Mouse (Mus musculus): ENCODE data around the gene Gm9837.

The Gm9837 gene

GRCm38 (mm10) chr11:53469968-53470695, at the start of gene Gm9837:
Gene Gm9837 (minus strand): TSS chr11:53470479.
- DNase-seq (ENCODE audit: extremely low spot score, low read depth, low spot score), result peak; percentile 73

DNA sequence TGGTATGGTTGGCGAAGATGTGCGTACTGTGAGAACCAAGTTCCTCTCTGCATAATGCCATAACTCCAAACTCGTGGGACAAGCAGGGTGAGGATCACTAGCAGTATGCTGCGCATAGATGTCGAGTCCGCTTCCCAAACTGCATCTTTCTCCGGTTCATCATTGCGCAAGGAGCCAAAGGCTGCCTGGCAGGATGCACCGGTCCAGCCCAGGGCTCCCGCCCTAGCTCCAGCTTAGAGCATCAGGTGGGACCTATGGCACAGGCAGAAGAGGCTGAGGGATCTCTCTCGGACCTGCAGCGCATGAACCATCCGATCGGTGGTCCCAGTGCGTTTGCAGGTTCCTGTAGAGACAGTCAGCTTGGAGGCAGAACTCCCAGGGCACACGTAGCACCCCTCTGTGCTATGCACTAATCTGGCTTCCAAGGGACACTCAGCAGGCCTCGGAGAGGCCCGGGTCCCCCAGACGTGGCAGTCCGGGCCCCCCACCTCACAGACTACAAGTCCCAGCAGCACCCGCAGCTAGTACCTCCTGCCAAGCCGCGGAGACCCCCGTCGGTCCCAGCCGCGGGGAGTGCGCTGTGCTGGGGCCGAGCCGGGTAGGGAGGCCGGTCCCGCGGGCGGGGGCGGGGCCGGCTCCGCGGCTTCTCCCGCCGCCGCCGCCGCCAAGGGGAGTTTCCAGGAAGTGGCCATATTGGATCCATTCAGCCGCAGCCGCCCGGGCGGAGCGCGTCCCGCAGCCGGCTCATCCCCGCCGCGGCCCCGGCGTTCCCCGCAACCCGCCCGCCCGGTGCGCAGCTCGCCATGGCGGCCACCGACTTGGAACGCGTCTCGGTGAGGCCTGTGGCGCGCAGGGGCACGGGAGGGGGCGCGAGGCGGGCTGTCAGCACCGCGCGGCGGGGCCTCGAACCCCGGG, 49.2 kb upstream of the Gm9837 start, which contains the start of gene Sept8:
Gene Sept8, plus strand, starts transcription at position 51 of the 915 bp plus-strand sequence.
- no peak for DNase-seq (ENCODE audit: extremely low spot score, low read depth, low spot score)

GRCm38 (mm10) chr11:53518759-53519158, 48.5 kb upstream of the Gm9837 start:
- DNase-seq (ENCODE audit: extremely low spot score, low read depth, low spot score), result no peak

- DNase-seq (ENCODE audit: extremely low spot score, low read depth, low spot score), result no peak
Observed at GRCm38 (mm10) chr11:53516775-53517627, 46.7 kb upstream of the Gm9837 start.

DNA sequence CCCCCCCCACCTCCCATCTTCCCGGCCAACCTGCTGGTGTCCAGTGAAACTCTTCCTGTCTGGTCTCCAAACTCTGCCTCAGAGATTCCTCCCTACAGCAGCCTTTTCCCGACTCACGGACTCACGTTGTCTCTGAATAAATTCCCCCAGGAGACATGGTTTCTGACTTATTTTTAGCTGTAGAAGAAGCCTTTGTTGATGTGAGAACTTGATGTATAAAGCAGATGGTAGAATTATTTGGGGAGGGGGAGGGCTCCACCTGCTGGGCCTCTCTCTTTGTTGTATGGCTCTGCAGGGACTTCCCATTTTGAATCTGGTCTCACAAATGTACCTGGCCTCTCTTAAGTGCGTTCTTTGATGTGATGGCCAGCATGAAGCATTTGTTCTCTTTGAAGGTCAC, 40.1 kb upstream of the Gm9837 start:
- DNase-seq (ENCODE audit: extremely low spot score, low read depth, low spot score), result no peak

DNA sequence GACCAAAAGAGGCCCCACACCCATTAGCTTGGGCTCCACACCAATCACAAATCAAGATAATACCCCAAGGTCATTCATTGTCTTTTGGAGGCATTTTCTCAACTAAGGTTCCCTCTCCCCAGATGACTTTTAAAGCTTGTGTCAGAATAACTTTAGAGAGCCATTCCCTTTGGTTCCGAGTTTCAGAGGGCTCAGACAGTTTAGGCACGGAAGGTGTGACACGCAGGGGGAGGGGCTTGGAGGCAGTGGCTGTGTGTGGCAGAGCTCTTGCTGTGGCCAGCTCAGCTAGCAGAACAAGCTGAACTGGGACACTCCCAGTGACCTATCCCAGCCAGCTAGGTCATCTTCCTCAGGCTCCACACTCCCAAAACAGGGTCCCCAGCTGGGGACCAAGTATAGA, 38.3 kb upstream of the Gm9837 start:
- DNase-seq (ENCODE audit: extremely low spot score, low read depth, low spot score), result no peak

- DNase-seq (ENCODE audit: extremely low spot score, low read depth, low spot score), result no peak
Observed at GRCm38 (mm10) chr11:53508152-53508551, 37.9 kb upstream of the Gm9837 start.

- DNase-seq (ENCODE audit: extremely low spot score, low read depth, low spot score), result no peak
Observed at GRCm38 (mm10) chr11:53507098-53507805, 37.0 kb upstream of the Gm9837 start.

DNA sequence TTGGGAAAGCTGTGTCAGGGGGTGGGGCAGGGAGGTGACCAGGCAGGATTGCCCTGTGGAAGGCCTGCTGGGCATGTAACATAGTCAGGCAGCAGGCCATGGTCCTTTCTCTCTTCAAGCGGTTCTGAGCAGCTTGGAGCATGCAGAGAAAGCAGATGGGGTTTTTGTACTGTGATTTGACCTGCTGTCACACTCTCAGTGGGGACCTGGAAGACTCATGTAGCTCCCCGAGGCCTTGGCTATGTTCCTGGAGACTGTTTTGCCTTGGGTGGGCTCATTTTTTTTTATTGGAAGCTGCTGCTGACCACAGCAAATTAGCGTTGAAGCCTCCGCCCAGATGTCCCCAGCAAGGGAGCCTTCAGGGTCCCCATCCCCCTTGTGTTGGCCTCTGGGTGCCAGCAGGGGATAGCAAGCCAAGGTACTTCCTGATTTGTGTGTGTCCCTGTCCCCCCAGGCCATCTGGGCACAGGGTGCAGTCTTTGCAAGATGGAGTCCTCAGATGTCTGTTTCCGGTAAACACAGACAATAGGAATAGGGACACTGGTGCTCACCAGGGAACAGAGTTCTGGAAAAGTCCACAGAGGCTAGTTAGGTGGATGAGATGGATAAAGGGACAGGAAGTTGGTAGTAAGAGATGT, 34.9 kb upstream of the Gm9837 start:
- DNase-seq (ENCODE audit: extremely low spot score, low read depth, low spot score), result no peak

- DNase-seq (ENCODE audit: extremely low spot score, low read depth, low spot score), result no peak
Observed at GRCm38 (mm10) chr11:53504376-53504775, 34.1 kb upstream of the Gm9837 start.

GRCm38 (mm10) chr11:53503738-53504137, 33.5 kb upstream of the Gm9837 start:
- DNase-seq (ENCODE audit: extremely low spot score, low read depth, low spot score), result no peak

- DNase-seq (ENCODE audit: extremely low spot score, low read depth, low spot score), result no peak
Observed at GRCm38 (mm10) chr11:53502039-53502765, 31.9 kb upstream of the Gm9837 start.

- DNase-seq (ENCODE audit: extremely low spot score, low read depth, low spot score), result no peak
Observed at GRCm38 (mm10) chr11:53500569-53500968, 30.3 kb upstream of the Gm9837 start.

GRCm38 (mm10) chr11:53496946-53497345, 26.7 kb upstream of the Gm9837 start:
- no peak for DNase-seq (ENCODE audit: extremely low spot score, low read depth, low spot score)

GRCm38 (mm10) chr11:53495417-53495816, 25.1 kb upstream of the Gm9837 start:
- no peak for DNase-seq (ENCODE audit: extremely low spot score, low read depth, low spot score)

DNA sequence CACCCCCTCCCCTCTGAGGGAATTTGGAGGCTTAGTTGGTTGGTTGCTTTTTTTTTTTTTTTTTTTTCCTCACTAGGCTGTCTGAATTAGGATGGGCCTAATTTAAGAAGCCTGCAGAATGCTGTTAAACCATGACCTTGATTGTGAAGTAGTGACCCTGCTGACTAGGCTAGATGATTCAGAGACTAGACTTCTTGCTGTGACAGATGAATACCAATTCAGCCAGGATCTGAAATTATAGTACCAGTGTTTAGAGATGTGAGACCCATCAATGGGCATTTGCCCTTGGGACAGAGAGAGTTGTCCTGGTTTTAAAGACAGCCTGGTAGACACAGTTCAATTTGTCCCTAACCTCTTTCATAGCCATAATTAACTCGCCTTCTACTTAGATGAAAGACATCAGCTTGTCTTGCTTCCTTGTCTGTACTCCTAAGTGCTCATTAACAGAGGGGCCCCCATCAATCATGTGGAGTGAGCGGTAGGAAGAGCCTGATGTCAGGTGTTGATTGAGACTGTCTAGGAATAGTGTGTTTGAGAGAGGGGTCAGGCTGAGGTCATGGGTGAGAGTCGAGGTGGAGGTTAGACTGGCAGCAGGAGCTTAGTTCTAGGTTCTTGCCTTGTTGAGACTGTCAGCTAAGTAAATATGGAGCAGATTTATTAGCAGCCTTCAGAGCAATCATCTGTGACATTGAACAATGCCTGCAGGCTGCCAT, 23.1 kb upstream of the Gm9837 start:
- no peak for DNase-seq (ENCODE audit: extremely low spot score, low read depth, low spot score)

DNA sequence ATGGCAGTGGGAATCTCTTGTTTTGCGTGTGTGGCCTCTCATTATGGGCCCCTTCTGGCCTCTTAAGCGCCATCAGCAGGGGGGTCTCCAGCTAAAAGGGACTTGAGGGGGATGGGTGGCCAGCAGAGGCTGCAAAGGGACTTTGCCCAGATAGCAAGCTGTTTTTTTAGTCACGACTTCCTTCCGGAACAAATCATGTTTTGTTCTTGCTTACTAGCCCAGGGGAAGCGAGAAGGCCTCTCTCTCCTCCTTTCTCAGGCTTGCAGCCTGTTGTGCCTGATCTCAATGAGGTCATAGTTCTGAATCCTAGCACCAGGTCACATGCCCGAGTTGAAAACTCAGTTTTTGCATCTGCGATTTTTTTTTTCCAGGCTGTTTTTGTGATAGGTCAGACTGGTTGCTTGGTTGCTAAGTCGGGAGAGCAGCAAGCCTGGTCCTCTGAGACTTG, 21.7 kb upstream of the Gm9837 start:
- DNase-seq (ENCODE audit: extremely low spot score, low read depth, low spot score), result no peak

DNA sequence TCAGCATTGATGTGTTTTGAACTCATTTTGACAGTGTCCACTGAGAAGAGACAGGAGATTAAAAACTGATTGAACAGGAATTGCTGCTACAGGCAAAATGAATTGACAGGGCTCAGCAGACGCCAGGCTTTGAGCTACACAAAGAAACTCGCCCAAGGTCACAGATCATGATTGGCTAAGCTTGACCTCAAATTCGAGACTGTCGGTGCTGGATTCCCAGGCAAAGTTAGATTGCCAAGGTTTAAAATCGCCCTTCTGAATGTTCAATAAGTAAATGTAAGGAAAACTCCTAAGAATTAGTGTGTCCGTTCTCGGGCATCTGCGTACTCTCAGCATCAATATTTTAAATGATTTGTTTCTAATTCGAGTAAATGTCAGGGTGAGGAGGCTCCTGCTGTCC, 19.1 kb upstream of the Gm9837 start:
- no peak for DNase-seq (ENCODE audit: extremely low spot score, low read depth, low spot score)

- DNase-seq (ENCODE audit: extremely low spot score, low read depth, low spot score), result no peak
Observed at GRCm38 (mm10) chr11:53489007-53489406, 18.7 kb upstream of the Gm9837 start.
